Mouse (Mus musculus) c-Kit-positive CD71-positive TER-119-positive erythroid progenitor cells, embryonic 14.5 days (primary cell): Measurements from ENCODE around the gene Coasy.

Experiments
- DNase-seq: peaks from one replicate; pipeline ENCODE4 v3.0.0-alpha.2; 2013; ENCODE audit warnings: low spot score

Gene Coasy

GRCm38 (mm10) chr11:101062971-101063675, 19.2 kb upstream of the Coasy start:
- DNase-seq, result no peak

GRCm38 (mm10) chr11:101063676-101064327, 18.6 kb upstream of the Coasy start:
- peak; percentile 89 for DNase-seq

GRCm38 (mm10) chr11:101064462-101064861, 17.9 kb upstream of the Coasy start:
- DNase-seq, result no peak

GRCm38 (mm10) chr11:101065002-101065401, 17.4 kb upstream of the Coasy start:
- no peak for DNase-seq

- peak; percentile 72 for DNase-seq
Observed at GRCm38 (mm10) chr11:101066549-101067412, 15.6 kb upstream of the Coasy start.

GRCm38 (mm10) chr11:101069391-101070188, 12.8 kb upstream of the Coasy start, which contains the start of gene Naglu:
Naglu (plus strand) TSS chr11:101070012.
- DNase-seq, result peak; percentile 82

DNA sequence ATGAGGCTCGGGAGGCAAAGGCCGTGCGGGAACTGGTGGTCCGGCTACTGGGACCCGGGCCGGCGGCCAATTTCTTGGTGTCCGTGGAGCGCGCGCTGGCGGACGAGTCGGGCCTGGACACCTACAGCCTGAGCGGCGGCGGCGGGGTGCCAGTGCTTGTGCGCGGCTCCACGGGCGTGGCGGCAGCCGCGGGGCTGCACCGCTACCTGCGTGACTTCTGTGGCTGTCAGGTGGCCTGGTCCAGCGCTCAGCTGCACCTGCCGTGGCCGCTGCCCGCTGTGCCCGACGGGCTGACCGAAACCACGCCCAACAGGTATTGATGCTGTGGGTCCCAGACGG, 12.2 kb upstream of the Coasy start:
- DNase-seq, result no peak

GRCm38 (mm10) chr11:101070987-101071386, 11.4 kb upstream of the Coasy start:
- no peak for DNase-seq

DNA sequence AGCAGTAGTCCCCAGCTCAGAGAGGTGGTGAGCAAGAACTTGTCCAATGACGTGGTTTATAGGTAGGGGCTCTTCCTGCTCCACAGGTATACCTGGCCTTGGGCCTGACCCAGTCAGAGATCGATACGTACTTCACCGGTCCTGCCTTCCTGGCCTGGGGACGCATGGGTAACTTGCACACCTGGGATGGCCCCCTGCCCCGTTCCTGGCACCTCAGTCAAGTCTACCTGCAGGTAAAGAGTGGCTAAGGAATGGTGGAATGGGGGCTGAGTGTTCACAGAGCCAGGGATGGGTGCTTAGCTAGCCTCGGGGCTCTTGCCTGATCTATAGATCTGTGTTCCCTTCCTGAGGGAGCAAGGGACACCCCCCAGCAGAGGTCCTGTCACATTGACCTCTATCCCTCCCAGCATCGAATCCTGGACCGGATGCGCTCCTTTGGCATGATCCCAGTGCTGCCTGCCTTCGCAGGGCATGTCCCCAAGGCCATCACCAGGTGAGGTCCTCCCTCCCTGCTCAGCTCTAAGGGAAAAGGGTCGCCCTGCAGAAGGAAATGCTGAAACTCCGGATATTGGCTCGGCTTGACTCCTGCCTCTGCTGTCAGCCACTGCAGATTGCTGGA, 10.4 kb upstream of the Coasy start:
- no peak for DNase-seq

DNA sequence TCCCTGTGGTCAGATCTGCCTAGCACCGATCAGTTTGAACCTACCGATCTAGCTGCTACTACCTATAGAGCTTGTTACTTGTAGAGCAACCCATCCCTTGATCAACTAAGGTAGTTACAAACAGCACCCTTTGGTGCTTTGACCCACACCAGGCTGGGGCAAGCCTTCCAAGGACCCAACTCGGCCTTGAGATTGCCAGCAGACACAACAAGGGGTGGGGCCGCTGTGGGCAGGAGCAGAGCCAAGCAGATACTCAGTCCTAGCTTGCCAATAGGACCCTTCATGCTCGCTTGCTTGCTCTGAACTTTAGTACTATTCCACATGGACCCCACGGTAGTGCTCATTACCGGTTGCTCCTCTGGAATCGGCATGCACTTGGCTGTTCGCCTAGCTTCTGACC, 4.2 kb upstream of the Coasy start, which contains the start of gene Hsd17b1:
Hsd17b1 (plus strand) TSS at position 291 of the 400 bp plus-strand sequence.
- DNase-seq, result no peak

- DNase-seq, result no peak
Observed at GRCm38 (mm10) chr11:101079746-101080145, 2.6 kb upstream of the Coasy start.

DNA sequence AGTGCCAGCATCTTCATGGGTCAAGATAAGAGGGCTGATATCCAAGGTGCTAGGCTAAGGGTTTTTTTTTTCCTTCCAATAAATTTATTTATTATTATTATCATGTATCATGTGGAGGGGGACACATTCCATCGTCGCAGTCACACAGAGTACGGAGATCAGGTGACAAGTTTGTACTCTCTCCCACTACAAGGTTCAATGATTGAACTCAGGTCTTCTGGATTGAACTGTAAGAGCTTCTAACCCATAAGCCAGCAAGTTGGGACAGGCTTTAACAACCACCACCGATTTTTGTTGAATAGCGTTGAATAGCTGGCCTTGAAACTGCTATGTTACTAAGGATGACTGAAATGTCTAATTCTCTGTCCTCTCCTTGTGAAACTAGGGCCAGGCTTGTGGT, 1.9 kb upstream of the Coasy start:
- DNase-seq, result no peak

DNA sequence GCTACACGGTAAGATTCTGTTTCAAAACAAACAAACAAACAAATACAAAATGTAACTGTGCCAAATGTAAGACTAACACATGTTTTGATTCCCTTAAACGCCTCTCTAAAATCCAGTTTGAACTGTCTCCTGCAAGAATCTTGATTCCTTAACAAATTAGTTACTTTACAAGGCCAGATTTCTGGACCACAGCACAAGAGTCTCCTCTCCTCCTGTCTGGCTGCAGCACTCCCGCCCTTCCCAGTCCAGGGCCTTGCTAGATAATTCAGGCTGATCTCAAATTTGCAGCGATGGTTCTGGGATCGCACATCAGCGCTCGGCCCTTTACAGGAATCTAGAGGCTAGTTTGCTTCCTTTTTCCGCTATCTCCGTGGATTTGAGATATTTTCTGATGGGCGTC, 706 bp upstream of the Coasy start:
- no peak for DNase-seq

- DNase-seq, result no peak
Observed at GRCm38 (mm10) chr11:101083083-101083697, 825 bp downstream of the Coasy start.

- no peak for DNase-seq
Observed at GRCm38 (mm10) chr11:101084246-101084645, 1.9 kb downstream of the Coasy start.

DNA sequence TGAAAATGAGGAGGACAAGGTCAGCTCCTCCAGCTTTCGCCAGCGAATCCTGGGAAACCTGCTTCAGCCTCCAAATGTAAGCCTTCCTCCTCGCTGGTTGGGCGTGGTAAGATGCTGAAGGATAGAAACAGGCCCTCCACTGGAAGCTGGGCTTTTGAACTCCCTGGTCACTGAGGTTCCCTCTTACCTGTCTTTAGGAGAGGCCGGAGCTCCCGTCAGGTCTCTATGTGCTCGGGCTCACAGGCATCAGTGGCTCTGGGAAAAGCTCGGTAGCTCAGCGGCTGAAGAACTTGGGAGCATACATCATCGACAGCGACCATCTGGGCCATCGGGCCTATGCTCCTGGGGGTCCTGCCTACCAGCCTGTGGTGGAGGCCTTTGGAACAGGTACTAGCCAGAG, 2.4 kb downstream of the Coasy start:
- DNase-seq, result no peak

- no peak for DNase-seq
Observed at GRCm38 (mm10) chr11:101085617-101086322, 3.4 kb downstream of the Coasy start.

GRCm38 (mm10) chr11:101086323-101086674, 3.9 kb downstream of the Coasy start:
- no peak for DNase-seq

DNA sequence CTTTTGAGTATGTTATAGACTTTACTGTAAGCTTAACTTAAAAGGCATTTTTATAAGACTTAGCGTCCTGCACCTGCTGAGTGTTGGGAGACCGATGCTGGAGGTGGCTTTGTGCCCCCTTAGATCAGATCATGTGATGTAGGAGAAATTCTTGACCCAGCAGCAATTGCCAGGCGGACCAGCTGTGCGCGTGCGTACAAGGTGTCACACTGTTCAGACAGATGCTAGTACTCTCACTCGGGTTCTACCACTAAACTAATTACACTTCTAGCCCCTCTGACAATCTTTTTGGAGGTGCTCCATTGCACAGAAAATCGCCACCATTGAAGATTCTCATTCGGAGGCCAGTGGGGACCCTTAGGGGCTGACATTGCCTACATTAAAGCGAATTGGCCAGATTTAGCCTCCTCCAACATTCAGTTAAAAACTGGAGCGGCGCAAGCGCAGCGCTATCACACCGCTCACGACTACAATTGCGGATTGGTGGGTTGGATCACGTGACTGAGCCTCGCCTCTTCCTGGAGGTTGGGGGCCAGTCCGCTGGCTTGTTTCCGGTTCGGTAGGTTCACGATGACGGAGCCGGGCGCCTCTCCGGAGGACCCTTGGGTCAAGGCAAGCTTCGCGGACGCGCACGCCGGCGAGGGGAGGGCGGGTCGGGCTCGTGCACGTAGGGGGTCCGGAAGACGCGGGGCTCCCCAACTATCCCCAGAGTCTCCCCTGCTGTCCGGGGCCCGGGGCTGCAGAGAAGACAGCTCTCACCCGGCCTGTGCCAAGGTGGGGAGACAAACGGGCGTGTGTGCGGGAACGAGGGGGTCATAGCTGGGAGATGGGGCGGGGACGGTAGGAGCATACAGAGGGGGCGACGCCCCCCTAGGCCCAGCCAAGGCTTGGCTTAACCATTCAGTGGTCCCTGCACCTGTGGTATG, 4.7 kb downstream of the Coasy start, which contains the start of gene Mlx:
Mlx (plus strand) TSS at position 522 of the 926 bp plus-strand sequence.
- DNase-seq, result peak; percentile 90
